Mouse (Mus musculus): Measurements from ENCODE around the gene Meioc. TPM values are rescaled to one million over a fixed set of nuclear protein-coding genes. Genes with fewer than 3 reads are reported as not detected.
"Not testable (repeated sequence)": the region's sequence is repeated elsewhere in the genome, so short reads cannot be mapped to it uniquely, and the experiment has no call there.

The Meioc gene
- polyA plus RNA-seq, 1 experiment: not detected

GRCm38 (mm10) chr11:102690162-102690561, 26.6 kb downstream of the Meioc start:
- Histone ChIP-seq H3K4me3 (ENCODE audit: insufficient read depth, poor library complexity, severe bottlenecking) (no peak overlapping the region), H3K27me3 (ENCODE audit: control insufficient read depth, insufficient read depth, insufficient read length) (no peaks in the 10 kb centered on the region), H3K79me2 (ENCODE audit: control insufficient read depth, insufficient read depth) (peaks cover 16% of the 10 kb centered on the region), H3K79me3 (ENCODE audit: low read depth) (no peaks in the 10 kb centered on the region), H3K36me3 (ENCODE audit: control insufficient read depth, insufficient read depth) (peaks cover 44% of the 10 kb centered on the region), H3ac (ENCODE audit: control insufficient read depth, insufficient read length, low read depth) (no peak overlapping the region)
- no peak for TF ChIP-seq CEBPB (IDR thresholded peaks at IDR 0.05; ENCODE audit: low read depth)

GRCm38 (mm10) chr11:102695289-102695688, 31.8 kb downstream of the Meioc start:
- Histone ChIP-seq H3K79me3 (ENCODE audit: low read depth) (peaks cover 7% of the 10 kb centered on the region), H3ac (ENCODE audit: control insufficient read depth, insufficient read length, low read depth) (no peak overlapping the region), H3K27me3 (ENCODE audit: control insufficient read depth, insufficient read depth, insufficient read length) (no peaks in the 10 kb centered on the region), H3K79me2 (ENCODE audit: control insufficient read depth, insufficient read depth) (peaks cover 38% of the 10 kb centered on the region), H3K4me3 (ENCODE audit: insufficient read depth, poor library complexity, severe bottlenecking) (no peak overlapping the region), H3K36me3 (ENCODE audit: control insufficient read depth, insufficient read depth) (peaks cover 18% of the 10 kb centered on the region)
- TF ChIP-seq FOSL1 (IDR thresholded peaks at IDR 0.05; ENCODE audit: insufficient read depth, low read length, poor library complexity, severe bottlenecking) (no peak), CEBPB (IDR thresholded peaks at IDR 0.05; ENCODE audit: low read depth) (no peak), USF1 (IDR thresholded peaks at IDR 0.05; ENCODE audit: low read depth) (no peak), CTCF (IDR thresholded peaks at IDR 0.05; ENCODE audit: control insufficient read depth, insufficient read depth, insufficient read length) (no peak), MYOG (IDR thresholded peaks at IDR 0.05; ENCODE audit: control insufficient read depth, extremely low read depth, insufficient read length) (no peak), MYOD1 (IDR thresholded peaks at IDR 0.05; ENCODE audit: control insufficient read depth, insufficient read length, low read depth) (no peak), MAX (IDR thresholded peaks at IDR 0.05) (no peak)

GRCm38 (mm10) chr11:102697338-102698017, 34.0 kb downstream of the Meioc start, which contains the start of gene Ccdc43:
Gene Ccdc43 (minus strand): TSS chr11:102697782.
- Histone ChIP-seq H3K79me2 (ENCODE audit: control insufficient read depth, insufficient read depth) (peaks cover 38% of the 10 kb centered on the region), H3ac (ENCODE audit: control insufficient read depth, insufficient read length, low read depth) (peak within 1 kb of the TSS; percentile 94), H3K4me3 (ENCODE audit: insufficient read depth, poor library complexity, severe bottlenecking) (peak within 1 kb of the TSS; percentile 68), H3K36me3 (ENCODE audit: control insufficient read depth, insufficient read depth) (peaks cover 7% of the 10 kb centered on the region), H3K79me3 (ENCODE audit: low read depth) (peaks cover 7% of the 10 kb centered on the region), H3K27me3 (ENCODE audit: control insufficient read depth, insufficient read depth, insufficient read length) (no peaks in the 10 kb centered on the region)
- TF ChIP-seq CTCF (IDR thresholded peaks at IDR 0.05; ENCODE audit: control insufficient read depth, insufficient read depth, insufficient read length) (no peak), FOSL1 (IDR thresholded peaks at IDR 0.05; ENCODE audit: insufficient read depth, low read length, poor library complexity, severe bottlenecking) (no peak), CEBPB (IDR thresholded peaks at IDR 0.05; ENCODE audit: low read depth) (no peak), USF1 (IDR thresholded peaks at IDR 0.05; ENCODE audit: low read depth) (peak; percentile 84), MAX (IDR thresholded peaks at IDR 0.05) (peak; percentile 77), MYOG (IDR thresholded peaks at IDR 0.05; ENCODE audit: control insufficient read depth, extremely low read depth, insufficient read length) (no peak), MYOD1 (IDR thresholded peaks at IDR 0.05; ENCODE audit: control insufficient read depth, insufficient read length, low read depth) (no peak)

DNA sequence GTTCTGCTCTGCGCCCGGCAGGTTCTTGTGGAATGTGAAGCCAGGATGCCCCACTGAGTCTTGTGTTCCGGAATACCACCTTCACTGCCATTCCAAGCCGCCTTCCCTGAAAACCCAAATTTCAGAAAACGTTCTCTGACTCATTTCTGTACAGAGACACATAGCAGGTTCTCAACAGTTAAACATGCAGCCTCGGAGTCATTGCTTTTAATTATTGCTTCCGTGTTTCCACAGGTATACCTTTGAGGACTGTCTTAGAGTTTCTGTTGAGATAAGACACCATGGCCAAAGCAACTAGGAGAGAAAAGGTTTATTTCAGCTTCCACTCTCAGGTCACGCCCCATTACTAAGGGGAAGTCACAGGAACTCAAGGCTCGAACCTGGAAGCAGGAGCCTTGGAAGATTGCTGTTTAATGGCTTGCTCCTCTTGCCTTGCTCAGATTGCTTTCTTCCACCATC, 34.5 kb downstream of the Meioc start:
- H3K27me3 ChIP-seq (ENCODE audit: control insufficient read depth, insufficient read depth, insufficient read length): no peaks in the 10 kb centered on the region
- H3K79me3 ChIP-seq (ENCODE audit: low read depth): peaks cover 7% of the 10 kb centered on the region
- H3K79me2 ChIP-seq (ENCODE audit: control insufficient read depth, insufficient read depth): peaks cover 38% of the 10 kb centered on the region
- peak overlapping the region; percentile 94 for H3ac ChIP-seq (ENCODE audit: control insufficient read depth, insufficient read length, low read depth)
- H3K36me3 ChIP-seq (ENCODE audit: control insufficient read depth, insufficient read depth): peaks cover 5% of the 10 kb centered on the region
- peak overlapping the region; percentile 68 for H3K4me3 ChIP-seq (ENCODE audit: insufficient read depth, poor library complexity, severe bottlenecking)
- no peak for TF ChIP-seq CEBPB (IDR thresholded peaks at IDR 0.05; ENCODE audit: low read depth)

DNA sequence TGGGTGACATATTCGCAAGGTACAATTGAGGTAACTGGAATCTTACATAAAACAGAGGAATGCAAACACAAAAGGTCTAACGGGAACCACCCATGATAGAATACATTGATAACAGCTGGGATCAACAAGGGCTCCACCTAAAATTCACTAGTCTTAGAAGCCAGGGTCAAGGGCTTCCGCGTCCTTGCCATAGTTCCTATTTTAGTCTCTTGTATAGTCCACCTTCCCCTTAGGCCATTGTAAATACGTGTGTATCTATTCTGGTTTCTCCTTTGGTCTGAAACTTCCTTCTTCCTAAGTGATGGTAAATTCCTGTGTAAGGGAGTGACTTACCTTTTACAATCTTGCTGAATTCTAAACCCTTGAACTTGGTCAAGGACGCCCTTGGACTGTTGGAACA, 38.7 kb downstream of the Meioc start:
- H3K4me3 ChIP-seq (ENCODE audit: insufficient read depth, poor library complexity, severe bottlenecking); H3K27me3 ChIP-seq (ENCODE audit: control insufficient read depth, insufficient read depth, insufficient read length); H3K36me3 ChIP-seq (ENCODE audit: control insufficient read depth, insufficient read depth); H3K79me2 ChIP-seq (ENCODE audit: control insufficient read depth, insufficient read depth); H3K79me3 ChIP-seq (ENCODE audit: low read depth); H3ac ChIP-seq (ENCODE audit: control insufficient read depth, insufficient read length, low read depth): not testable (repeated sequence)

DNA sequence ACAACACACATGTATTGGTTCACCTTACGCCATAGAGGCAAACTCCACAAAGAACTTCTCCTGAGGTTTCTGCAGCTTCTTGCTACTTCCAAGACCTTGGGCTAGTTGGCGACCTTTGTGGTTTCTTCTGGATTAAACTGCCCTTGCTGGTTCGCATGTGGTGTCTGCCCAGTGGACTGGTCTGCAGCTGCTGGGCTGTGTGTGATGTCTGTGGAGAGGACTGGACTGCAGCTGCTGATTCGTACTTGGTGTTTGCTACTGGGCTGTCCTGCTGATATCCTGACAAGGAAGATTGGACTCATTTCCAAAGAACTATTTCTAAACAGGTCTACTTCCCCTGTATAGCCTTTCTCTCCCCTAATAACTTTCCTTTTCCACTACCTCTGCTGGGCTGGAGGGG, 48.9 kb downstream of the Meioc start:
- no peaks in the 10 kb centered on the region for H3K79me2 ChIP-seq (ENCODE audit: control insufficient read depth, insufficient read depth)
- no peak overlapping the region for H3K4me3 ChIP-seq (ENCODE audit: insufficient read depth, poor library complexity, severe bottlenecking)
- no peak overlapping the region for H3ac ChIP-seq (ENCODE audit: control insufficient read depth, insufficient read length, low read depth)
- TF ChIP-seq CTCF (IDR thresholded peaks at IDR 0.05; ENCODE audit: control insufficient read depth, insufficient read depth, insufficient read length) (no peak), MYOG (IDR thresholded peaks at IDR 0.05; ENCODE audit: control insufficient read depth, extremely low read depth, insufficient read length) (no peak)
- no peaks in the 10 kb centered on the region for H3K36me3 ChIP-seq (ENCODE audit: control insufficient read depth, insufficient read depth)
- H3K27me3 ChIP-seq (ENCODE audit: control insufficient read depth, insufficient read depth, insufficient read length): peaks cover 18% of the 10 kb centered on the region
- H3K79me3 ChIP-seq (ENCODE audit: low read depth): no peaks in the 10 kb centered on the region

DNA sequence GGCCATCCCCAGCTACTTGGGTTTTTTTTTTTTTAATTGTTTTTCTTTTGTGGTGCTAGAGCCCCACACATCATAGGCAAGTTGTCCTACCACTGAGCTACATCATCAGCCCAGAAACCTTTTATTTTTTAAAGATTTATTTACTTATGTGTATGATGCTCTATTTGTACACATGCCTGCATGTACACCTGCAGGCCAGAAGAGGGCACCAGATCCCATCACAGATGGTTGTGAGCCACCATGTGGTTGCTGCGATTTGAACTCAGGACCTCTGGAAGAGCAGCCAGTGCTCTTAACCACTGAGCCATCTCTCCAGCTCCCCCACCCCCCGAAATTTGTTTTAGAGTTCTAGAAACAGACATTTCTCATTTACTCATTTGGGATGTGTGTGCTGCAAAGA, 51.1 kb downstream of the Meioc start:
- not testable (repeated sequence) for H3K79me2 ChIP-seq (ENCODE audit: control insufficient read depth, insufficient read depth)

More for the DNA sequence above, 51.1 kb downstream of the Meioc start:
- H3ac ChIP-seq (ENCODE audit: control insufficient read depth, insufficient read length, low read depth); H3K4me3 ChIP-seq (ENCODE audit: insufficient read depth, poor library complexity, severe bottlenecking); H3K79me3 ChIP-seq (ENCODE audit: low read depth); H3K36me3 ChIP-seq (ENCODE audit: control insufficient read depth, insufficient read depth); H3K27me3 ChIP-seq (ENCODE audit: control insufficient read depth, insufficient read depth, insufficient read length): not testable (repeated sequence)
